Mouse (Mus musculus): Measurements from ENCODE around the gene Cap2. TPM values are rescaled to one million over a fixed set of nuclear protein-coding genes. Genes with fewer than 3 reads are reported as not detected.
A peak's percentile ranks its signal among the peaks of the same experiment; 100 is the strongest.

Gene Cap2
- total RNA-seq, 1 experiment from 2014 or later = 0.45 TPM

DNA sequence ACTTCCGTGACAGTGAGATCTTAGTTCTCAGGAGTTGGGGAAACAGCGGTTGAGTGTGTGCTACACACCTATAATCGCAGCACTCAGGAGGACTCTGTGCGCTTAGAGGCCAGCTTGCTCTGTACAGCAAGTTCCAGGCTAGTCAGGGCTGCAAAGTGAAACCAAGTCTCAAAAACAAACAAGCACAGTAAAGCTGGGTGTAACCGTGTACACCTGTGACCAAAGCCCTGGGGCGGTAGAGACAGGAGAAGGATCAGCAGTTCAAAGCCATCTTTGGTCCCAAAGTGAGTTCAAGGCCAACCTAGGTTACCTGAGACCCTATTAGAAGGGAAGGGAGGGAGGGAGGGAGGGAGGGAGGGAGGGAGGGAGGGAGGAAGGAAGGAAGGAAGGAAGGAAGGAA, 142.5 kb downstream of the Cap2 start:
- ATAC-seq (replicated peaks in 1 of 2; ENCODE audit: insufficient read depth in 1 of 2, low FRiP score in 2 of 2, low TSS enrichment in 1 of 2, low read depth in 1 of 2, poor library complexity in 2 of 2, severe bottlenecking in 2 of 2) = no peak

DNA sequence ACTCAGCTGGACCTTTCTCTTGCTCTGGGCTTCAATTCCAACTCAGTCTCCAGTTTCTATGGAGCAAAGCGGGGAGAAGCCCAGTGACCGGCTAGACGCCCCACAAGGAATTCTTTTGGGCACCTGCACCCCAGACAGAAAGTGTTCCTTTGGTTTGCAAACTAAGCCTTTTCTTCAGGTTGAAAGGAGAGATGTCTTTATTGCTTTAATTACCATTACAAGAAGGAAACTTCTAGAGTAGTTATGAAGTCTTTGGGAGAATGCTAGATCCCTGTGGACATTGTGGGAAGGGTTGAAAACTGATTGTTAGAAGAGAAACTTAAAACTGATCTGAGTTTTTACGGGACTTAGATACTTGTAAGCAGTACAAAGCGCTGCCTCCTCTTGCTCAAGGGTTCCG, 143.8 kb downstream of the Cap2 start:
- ATAC-seq (replicated peaks in 1 of 2; ENCODE audit: insufficient read depth in 1 of 2, low FRiP score in 2 of 2, low TSS enrichment in 1 of 2, low read depth in 1 of 2, poor library complexity in 2 of 2, severe bottlenecking in 2 of 2) = no peak

DNA sequence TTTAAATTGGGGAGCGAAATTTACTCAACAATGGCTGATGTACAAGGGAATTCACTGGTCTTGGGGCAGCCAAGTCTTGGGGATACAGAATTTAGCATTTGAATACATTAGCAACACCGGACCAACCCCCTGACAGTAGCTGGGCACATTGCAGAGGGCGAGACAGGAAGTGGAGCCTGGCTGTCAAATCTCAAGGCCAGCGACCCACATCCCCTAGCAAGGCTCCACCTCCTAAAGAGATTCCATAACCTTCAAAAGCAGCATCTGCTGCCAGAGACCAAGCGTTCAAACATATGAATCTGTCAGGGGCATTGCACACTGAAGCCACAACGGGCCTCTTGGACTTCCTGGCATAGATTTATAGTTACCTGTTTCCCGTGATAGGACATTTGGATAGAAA, 150.2 kb downstream of the Cap2 start:
- peak; percentile 51 to 67 for ATAC-seq (replicated peaks in 1 of 2; ENCODE audit: insufficient read depth in 1 of 2, low FRiP score in 2 of 2, low TSS enrichment in 1 of 2, low read depth in 1 of 2, poor library complexity in 2 of 2, severe bottlenecking in 2 of 2)

DNA sequence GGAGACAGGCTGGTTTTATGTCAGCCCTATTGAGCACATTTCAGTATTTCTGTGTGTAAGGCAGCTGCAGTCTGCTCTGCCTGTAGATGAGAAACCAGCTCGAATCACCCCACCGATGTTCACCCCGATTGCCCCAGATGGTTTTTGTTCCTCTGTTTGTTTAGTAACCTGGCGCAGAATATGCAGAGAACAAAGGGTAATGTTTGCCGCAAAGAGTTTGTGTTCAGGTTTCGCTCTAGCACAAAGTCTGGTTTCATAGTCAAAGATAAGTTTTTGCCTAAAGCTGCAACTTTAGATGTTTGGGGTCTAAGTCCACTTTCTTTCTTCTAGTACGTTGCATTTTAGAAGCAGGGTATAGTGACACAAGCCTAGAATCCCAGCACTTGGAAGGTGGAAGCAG, 151.0 kb downstream of the Cap2 start:
- ATAC-seq (replicated peaks in 1 of 2; ENCODE audit: insufficient read depth in 1 of 2, low FRiP score in 2 of 2, low TSS enrichment in 1 of 2, low read depth in 1 of 2, poor library complexity in 2 of 2, severe bottlenecking in 2 of 2) = no peak

DNA sequence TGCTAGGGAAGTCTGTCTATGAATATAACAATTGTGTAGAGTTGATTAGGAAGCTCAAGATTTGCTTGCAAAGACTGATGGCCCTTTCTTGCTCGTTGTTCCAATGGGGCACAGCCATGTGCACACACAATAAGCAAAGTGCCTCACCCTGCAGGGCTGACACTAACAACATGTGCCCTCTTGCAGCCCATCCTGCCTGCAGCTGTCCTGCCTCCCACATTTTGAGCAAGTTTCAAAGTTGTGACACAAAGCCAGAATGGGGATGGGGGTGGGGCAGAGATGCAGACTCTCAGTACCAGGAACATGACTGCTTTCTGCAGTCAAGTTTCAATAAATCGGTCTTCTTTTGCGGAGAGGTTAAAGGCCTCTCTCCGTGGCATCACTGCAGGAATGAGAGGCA, 152.0 kb downstream of the Cap2 start:
- ATAC-seq (replicated peaks in 1 of 2; ENCODE audit: insufficient read depth in 1 of 2, low FRiP score in 2 of 2, low TSS enrichment in 1 of 2, low read depth in 1 of 2, poor library complexity in 2 of 2, severe bottlenecking in 2 of 2) = no peak

DNA sequence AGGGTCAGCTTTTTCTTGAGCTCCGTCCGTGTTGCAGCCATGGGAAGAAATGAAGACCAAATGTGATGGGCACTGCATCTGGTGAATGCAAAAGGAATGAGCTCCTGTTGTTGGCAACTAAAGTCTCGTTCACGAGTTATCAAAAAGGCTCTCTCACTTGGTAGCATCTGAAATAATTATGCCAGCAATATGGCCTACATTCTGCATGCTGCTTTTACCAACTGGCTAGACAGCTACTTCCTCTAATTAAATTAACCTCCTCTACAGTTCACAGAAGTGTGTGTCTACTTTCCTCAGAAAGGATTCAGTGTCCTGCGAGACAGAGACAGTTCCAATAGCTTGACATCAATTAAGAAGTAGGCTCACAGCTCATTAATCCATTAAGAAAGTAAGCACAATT, 152.9 kb downstream of the Cap2 start:
- no peak for ATAC-seq (replicated peaks in 1 of 2; ENCODE audit: insufficient read depth in 1 of 2, low FRiP score in 2 of 2, low TSS enrichment in 1 of 2, low read depth in 1 of 2, poor library complexity in 2 of 2, severe bottlenecking in 2 of 2)

DNA sequence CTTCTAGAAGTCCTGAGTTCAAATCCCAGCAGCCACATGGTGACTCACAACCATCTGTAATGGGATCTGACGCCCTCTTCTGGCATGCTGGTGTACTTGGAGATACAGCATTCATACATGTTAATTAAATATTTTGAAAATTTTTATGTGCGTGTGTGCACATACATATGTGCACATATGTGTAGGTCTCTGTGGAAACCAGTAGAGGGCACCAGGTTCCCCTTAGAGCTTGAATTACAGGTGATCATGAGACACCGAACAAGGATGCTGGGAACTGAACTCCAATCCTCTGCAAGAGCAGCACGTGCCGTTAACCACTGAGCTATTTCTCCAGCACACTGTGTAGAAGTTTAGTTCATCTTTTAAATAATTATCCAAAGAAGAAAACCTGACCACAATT, 157.6 kb downstream of the Cap2 start:
- no peak for ATAC-seq (replicated peaks in 1 of 2; ENCODE audit: insufficient read depth in 1 of 2, low FRiP score in 2 of 2, low TSS enrichment in 1 of 2, low read depth in 1 of 2, poor library complexity in 2 of 2, severe bottlenecking in 2 of 2)

DNA sequence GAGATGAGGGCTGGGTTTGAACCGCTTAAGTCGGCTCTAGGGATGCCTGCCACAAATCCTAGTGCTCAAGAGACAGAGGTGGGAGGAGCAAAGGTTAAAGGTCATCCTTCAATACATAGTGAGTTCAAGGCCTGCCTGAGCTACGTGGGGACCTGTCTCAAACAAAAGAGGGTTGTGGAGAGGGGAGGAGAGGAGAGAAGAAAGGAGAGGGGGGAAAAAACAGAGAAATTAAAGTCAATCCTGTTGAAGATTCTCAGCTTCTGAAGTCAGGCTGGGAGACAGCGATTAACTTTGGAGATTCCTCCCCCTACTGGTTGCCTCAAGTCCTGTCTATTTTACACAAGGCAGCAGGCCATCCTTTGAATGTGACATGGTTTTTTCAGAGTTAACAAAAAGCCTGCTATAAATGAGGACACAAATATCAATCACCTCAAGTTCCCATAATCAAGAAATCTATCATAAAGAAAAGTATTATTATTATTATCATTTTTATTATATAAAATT, 161.9 kb downstream of the Cap2 start:
- peak; percentile 62 to 75; a peak in 3 of 4 replicates for ATAC-seq (replicated peaks in 1 of 2; ENCODE audit: insufficient read depth in 1 of 2, low FRiP score in 2 of 2, low TSS enrichment in 1 of 2, low read depth in 1 of 2, poor library complexity in 2 of 2, severe bottlenecking in 2 of 2)

DNA sequence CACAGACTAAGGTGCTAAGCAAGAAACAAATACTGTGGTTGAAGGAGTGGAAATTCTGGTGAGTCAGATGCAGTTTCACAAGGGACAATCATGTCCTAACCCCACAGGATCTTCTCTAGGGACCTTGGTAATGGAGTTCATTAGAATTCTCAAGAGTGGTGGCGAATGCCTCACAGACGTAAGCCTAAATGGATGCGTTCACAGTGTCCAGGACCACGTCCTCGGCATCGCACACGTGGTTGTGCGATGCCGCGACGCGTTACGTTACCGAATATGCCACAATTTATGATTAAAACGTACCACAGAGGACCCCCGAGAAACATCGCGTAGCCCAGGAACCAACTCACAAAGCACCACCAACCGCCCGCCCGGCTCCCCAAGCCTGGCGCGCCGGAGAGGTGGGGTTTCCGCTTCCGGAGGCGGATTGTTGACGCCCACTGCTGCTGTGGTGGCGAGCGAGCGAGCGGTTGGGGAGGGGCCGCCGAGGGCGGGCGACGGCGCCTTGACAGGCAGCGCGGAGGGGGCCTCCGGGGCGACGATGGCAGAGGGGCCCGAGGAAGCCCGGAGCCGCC, 167.5 kb downstream of the Cap2 start, which contains the start of gene Fam8a1:
Gene Fam8a1 (plus strand): TSS at position 475 of the 572 bp plus-strand sequence.
- ATAC-seq (replicated peaks in 1 of 2; ENCODE audit: insufficient read depth in 1 of 2, low FRiP score in 2 of 2, low TSS enrichment in 1 of 2, low read depth in 1 of 2, poor library complexity in 2 of 2, severe bottlenecking in 2 of 2) = peak; percentile 96 to 97

DNA sequence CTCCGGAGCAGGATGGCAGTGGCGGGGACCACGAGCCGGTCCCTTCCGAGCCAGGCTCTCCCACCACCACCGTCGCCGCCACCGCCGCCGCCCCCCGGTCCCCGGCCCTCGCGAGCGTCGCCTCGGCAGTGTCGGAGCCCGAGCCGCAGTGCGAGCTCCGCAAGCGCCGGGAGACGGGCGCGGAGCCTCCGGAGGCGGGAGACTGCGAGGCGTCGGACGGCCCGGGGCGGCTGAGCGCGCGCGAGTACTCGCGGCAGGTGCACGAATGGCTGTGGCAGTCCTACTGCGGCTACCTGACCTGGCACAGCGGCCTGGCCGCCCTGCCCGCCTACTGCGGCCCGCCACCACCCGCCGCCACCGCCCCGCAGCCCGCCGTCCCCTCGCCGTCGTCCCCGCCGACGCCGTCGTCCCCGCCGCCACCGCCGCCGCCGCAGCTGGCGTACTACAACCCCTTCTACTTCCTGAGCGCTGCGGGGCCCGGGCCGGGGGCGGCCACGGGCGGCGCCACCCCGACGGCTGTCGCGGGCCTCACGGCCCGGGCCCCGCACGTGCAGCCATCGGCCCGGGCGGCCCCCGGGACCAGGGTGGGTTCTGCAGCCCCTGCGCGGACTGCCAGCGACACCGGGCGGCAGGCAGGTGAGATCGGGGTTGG, 168.1 kb downstream of the Cap2 start:
- no peak for ATAC-seq (replicated peaks in 1 of 2; ENCODE audit: insufficient read depth in 1 of 2, low FRiP score in 2 of 2, low TSS enrichment in 1 of 2, low read depth in 1 of 2, poor library complexity in 2 of 2, severe bottlenecking in 2 of 2)

DNA sequence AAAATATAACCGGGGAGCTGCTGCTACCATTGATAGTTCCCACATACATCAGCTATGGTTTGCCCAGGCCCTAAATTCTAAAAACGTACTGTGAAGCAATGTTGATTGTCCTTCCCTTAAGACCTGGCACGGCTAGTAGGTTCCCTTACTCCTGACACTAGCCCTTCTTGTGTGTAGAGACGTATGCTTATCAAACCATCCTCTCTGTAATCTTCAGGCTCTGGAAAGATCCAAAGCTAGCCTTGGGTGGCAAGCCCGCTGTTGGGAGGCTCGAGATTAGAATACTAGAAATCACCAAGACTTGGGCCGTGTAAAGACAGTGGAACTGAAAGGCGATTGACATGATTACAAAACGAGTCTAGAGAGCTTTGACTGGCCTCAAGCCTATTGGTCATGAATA, 168.9 kb downstream of the Cap2 start:
- no peak for ATAC-seq (replicated peaks in 1 of 2; ENCODE audit: insufficient read depth in 1 of 2, low FRiP score in 2 of 2, low TSS enrichment in 1 of 2, low read depth in 1 of 2, poor library complexity in 2 of 2, severe bottlenecking in 2 of 2)

DNA sequence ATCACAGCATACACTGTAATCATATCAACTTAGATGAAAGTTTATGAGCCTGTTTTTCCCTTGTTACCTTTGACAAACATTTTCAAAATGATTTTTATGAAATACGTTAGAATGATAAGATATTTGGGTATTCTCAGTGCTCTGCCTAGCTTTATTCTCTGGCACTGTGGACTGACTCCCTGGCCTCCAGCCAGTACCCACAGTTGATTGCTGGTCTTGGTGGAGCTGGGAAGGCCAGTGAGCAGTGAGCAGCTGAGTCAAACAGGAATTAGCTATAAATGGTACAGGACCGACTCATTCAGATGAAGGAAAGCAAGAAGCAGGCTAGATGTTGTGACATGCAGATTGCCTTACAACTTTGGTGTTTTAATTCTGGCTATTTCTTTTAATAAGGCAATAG, 173.0 kb downstream of the Cap2 start:
- ATAC-seq (replicated peaks in 1 of 2; ENCODE audit: insufficient read depth in 1 of 2, low FRiP score in 2 of 2, low TSS enrichment in 1 of 2, low read depth in 1 of 2, poor library complexity in 2 of 2, severe bottlenecking in 2 of 2) = no peak

DNA sequence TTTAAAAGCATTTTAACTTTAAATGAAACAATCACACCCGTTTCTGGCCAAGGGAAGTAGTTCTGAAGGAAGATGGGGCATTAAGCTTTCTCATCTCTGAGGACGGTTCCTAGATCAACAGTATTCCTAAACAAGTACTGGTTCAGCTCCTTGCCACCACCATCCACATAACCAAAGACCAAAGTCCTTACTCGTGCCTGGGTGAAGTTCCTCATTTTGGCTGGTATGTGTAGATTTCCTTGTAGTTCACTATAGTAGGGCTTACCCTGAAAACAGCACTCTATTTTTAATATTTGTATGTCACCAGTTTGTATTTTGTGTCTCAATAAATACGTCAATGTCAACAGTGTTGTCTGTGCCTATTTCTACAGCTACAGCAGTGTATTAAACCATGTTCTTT, 176.1 kb downstream of the Cap2 start:
- ATAC-seq (replicated peaks in 1 of 2; ENCODE audit: insufficient read depth in 1 of 2, low FRiP score in 2 of 2, low TSS enrichment in 1 of 2, low read depth in 1 of 2, poor library complexity in 2 of 2, severe bottlenecking in 2 of 2) = no peak

DNA sequence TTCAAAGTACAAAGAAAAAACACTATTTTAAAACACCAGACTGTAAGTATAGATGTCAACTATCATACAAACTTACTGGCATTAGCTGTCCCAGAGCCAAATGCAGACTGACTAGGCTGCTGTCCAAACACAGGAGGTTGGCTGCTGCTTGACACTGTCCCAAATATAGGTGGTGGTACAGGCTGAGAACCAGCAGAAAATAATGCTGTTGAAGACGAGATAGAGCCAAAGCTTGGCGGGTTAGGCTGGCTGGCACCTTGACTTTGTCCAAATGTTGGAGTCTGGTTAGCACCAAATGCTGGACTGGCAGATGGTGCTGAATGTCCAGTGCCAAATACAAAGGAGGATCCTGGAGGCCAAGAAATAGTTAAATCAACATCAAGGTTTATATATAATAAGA, 181.3 kb downstream of the Cap2 start:
- no peak for ATAC-seq (replicated peaks in 1 of 2; ENCODE audit: insufficient read depth in 1 of 2, low FRiP score in 2 of 2, low TSS enrichment in 1 of 2, low read depth in 1 of 2, poor library complexity in 2 of 2, severe bottlenecking in 2 of 2)

DNA sequence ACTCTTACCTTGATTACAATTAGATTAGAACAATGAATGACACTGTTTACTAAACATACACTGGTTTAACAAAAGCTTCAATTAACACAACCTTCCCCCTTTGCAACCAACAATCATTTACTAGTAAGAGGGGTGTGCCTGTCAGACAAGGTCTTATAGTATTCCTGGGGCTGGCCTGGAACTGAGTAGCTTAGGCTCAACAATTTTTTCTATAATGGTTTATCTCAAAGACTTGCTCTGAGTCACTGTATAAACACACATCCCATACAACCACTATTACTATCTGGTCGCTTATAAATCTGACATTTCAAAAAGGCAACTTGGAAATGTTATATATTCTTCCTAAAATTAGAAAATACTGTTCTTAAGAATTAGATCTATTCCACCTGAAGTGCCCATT, 181.7 kb downstream of the Cap2 start:
- ATAC-seq (replicated peaks in 1 of 2; ENCODE audit: insufficient read depth in 1 of 2, low FRiP score in 2 of 2, low TSS enrichment in 1 of 2, low read depth in 1 of 2, poor library complexity in 2 of 2, severe bottlenecking in 2 of 2) = no peak

DNA sequence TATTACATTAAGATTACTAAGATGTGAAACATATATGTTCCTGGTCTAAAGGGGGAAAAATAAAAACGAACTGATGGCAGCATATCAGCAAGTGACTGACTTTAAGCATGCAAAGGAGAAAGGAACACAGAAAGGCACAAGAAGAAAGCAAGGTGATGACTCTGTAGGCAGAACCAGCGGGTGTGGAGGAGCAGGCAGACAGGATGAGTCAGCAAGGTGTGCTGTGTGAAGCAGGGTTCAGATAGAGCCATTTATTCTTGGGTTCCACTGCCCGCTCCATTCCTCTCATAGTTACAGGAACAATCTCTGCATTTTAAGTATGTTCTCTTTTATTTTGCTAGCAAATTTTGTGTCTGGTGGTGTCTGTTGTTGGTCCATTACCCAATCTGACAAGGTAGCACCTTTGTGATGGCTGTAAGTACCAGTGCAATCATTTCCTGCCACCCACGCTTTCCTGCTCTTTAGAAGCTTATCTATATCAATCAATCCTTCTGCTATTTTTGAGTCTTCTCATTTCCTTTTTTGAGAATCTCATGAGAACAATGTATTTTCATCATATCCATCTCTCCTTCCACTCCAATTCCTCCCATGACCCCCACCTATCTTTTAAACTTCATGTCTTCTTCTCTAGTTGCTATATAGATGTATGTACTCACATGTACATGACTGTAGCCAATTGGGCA, 189.1 kb downstream of the Cap2 start:
- no peak for ATAC-seq (replicated peaks in 1 of 2; ENCODE audit: insufficient read depth in 1 of 2, low FRiP score in 2 of 2, low TSS enrichment in 1 of 2, low read depth in 1 of 2, poor library complexity in 2 of 2, severe bottlenecking in 2 of 2)

DNA sequence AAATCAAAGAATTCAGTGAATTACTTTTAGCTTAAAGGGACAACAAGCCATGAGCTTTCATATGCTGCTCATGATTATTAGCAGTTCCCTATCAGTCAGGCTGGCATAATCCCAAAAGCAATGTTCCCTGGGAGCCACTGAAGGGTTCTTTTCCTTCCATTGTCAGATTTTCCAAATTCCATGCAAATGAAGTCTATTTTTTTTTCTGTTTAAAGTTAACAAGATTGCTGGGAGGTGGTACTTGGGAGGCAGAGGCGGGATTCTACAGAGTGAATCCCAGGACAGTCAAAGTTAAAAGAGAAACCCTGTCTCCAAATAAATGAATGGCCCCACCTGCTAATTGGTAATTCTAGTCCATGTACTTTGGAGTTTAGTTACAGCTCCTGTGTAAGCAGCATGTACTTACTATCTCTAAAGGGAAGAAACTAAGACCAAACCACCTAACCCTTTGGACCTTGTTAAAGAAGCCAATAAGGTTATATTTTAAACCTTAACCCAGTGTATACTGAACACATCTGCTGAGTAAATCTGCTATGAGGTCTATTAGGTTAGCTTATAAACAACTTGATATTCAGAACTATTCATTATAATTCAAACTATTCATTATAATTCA, 193.8 kb downstream of the Cap2 start:
- no peak for ATAC-seq (replicated peaks in 1 of 2; ENCODE audit: insufficient read depth in 1 of 2, low FRiP score in 2 of 2, low TSS enrichment in 1 of 2, low read depth in 1 of 2, poor library complexity in 2 of 2, severe bottlenecking in 2 of 2)

DNA sequence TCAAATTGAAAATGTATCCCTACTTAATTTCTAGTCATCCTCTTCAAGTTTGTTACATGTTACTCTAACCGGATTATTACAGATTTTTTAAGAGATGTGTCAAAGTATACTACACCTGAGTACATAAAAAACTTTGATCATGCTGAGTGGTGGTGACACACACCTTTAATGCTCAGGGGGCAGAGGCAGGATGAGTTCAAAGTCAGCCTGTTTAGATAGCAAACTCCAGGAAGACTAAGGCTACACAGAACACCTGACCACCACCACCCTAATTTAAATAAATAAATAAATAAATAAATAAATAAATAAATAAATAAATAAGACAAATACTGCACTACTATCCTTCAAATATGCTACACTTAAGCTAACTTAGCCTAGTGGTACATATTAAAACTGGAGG, 194.3 kb downstream of the Cap2 start:
- no peak for ATAC-seq (replicated peaks in 1 of 2; ENCODE audit: insufficient read depth in 1 of 2, low FRiP score in 2 of 2, low TSS enrichment in 1 of 2, low read depth in 1 of 2, poor library complexity in 2 of 2, severe bottlenecking in 2 of 2)

Data from hematopoietic stem cell, adult 5-6 weeks (primary cell).